Mouse (Mus musculus): Measurements from ENCODE around the gene Gm48552.

GRCm38 (mm10) chr10:81408424-81408729 is 19.6 kb downstream of the Gm48552 start:
- no peak for TF ChIP-seq TAL1 (IDR thresholded peaks at IDR 0.05; ENCODE audit: low read length)
- no peak for TF ChIP-seq GATA1 (IDR thresholded peaks at IDR 0.05; ENCODE audit: low read length)

Measured in erythroblast, embryonic 14.5 days (primary cell).